Mouse (Mus musculus) kidney, adult 2 months (tissue): ENCODE measurements around the gene Cables2.

Source experiments
- CTCF ChIP-seq: fragments of 200-500 bp; conservative IDR thresholded peaks from 2 replicates; pipeline ENCODE4 v1.5.1; 2011; ENCODE audit warnings: low read depth, mild to moderate bottlenecking, control low read depth, low read length, moderate library complexity, mixed read lengths; ENCODE audit not compliant: insufficient read depth, insufficient read length
- POLR2A ChIP-seq: fragments of 200-500 bp; IDR thresholded peaks from one replicate; pipeline ENCODE4 v1.6.1; 2011; ENCODE audit warnings: low read depth, low read length, control low read depth

DNA sequence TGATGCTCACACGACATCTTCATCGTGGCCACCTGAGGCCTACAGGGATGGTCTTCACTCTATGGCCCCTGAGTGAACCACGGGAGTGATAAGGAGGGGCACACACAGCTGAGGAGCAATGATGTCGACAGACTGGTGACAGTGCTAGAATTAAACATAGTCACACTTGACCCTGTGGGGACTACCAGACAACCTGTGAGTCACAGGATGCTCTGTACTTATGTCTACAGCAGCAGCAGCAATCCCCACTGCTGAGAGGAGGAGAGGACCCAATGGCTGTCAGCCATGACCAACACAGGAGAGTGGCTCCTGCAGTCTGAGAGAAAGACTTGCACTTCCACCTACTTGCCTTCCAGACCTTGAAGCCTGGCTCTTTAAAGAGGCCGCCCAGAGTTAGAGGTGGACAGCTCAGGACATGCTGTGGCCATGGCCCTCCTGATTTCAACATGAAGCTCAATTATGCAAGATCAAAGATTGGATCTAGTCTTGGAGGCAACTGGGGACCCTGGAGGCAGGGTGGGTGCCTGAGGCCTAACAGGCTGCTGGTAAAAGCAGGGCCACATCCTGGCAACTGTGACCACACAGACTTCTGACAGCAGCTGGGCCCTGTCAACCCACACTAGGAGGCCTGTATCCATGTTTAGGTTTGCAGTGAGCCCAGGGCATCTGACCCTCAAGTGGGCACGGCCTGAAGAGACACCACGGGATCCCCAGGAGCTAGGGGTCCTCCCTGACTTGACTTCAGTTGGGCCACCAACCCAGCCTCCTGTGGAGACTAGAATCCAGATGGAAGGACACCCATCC, 40.0 kb downstream of the Cables2 start:
- TF ChIP-seq CTCF (no peak), POLR2A (no peak)
